Mouse (Mus musculus) kidney, embryonic 16.5 days (tissue): ENCODE results near the gene Gm10197. TPM values are rescaled to one million over a fixed set of nuclear protein-coding genes. Genes with fewer than 3 reads are reported as not detected.
A peak's percentile ranks its signal among the peaks of the same experiment; 100 is the strongest.

Experiments
- ATAC-seq: fragments of 200-750 bp; cut with Nextera tagmentation; 2 replicates; pipeline ENCODE4 v1.8.0; 2017; ENCODE audit warnings: moderate TSS enrichment; ENCODE audit not compliant: low FRiP score, low TSS enrichment
- H3K27ac ChIP-seq: fragments of 300-500 bp; sonication (generic); 2 replicates; pipeline ENCODE4 v1.5.1; 2014; ENCODE audit warnings: low read length
- H3K27me3 ChIP-seq: fragments of 300-500 bp; sonication (generic); 2 replicates; pipeline ENCODE4 v1.6.1; 2014; ENCODE audit warnings: low read length, control low read depth, mixed read lengths; ENCODE audit not compliant: insufficient read depth
- H3K36me3 ChIP-seq: fragments of 300-500 bp; sonication (generic); 2 replicates; pipeline ENCODE4 v1.6.1; 2014; ENCODE audit warnings: low read length, control low read depth, mixed read lengths; ENCODE audit not compliant: insufficient read depth
- H3K4me1 ChIP-seq: fragments of 300-500 bp; sonication (generic); 2 replicates; pipeline ENCODE4 v1.6.1; 2014; ENCODE audit warnings: low read length, control low read depth, mixed read lengths; ENCODE audit not compliant: insufficient read depth
- H3K4me2 ChIP-seq: fragments of 300-500 bp; sonication (generic); replicated peaks from 2 replicates; pipeline ENCODE4 v1.6.1; 2014; ENCODE audit warnings: low read depth, low read length
- H3K4me3 ChIP-seq: fragments of 300-500 bp; sonication (generic); 2 replicates; pipeline ENCODE4 v1.5.1; 2014; ENCODE audit warnings: mild to moderate bottlenecking, low read length
- H3K9ac ChIP-seq: fragments of 300-500 bp; sonication (generic); replicated peaks from 2 replicates; pipeline ENCODE4 v1.6.1; 2014; ENCODE audit warnings: low read length
- H3K9me3 ChIP-seq: fragments of 300-500 bp; sonication (generic); 2 replicates; pipeline ENCODE4 v1.6.1; 2016; ENCODE audit warnings: low read length, control low read depth
- WGBS: fragments of 180-500 bp; shearing (Covaris S2); extraction: QIAGEN DNeasy Blood & Tissue Kit; methylation state at CpG from one replicate; pipeline ENCODE4 v1.1.7; 2014; 5-methylcytosine and 5-hydroxymethylcytosine counted together
- polyA plus RNA-seq: library from polyadenylated mRNA; unstranded; fragments of >200 nt; fragmentation: Nextera tagmentation; extraction: Ambion mirVana; gene quantifications from 2 replicates; pipeline ENCODE4 v1.2.1, GENCODE M21; 2015

The Gm10197 gene
- polyA plus RNA-seq, 1 experiment from 2014 or later: not detected

DNA sequence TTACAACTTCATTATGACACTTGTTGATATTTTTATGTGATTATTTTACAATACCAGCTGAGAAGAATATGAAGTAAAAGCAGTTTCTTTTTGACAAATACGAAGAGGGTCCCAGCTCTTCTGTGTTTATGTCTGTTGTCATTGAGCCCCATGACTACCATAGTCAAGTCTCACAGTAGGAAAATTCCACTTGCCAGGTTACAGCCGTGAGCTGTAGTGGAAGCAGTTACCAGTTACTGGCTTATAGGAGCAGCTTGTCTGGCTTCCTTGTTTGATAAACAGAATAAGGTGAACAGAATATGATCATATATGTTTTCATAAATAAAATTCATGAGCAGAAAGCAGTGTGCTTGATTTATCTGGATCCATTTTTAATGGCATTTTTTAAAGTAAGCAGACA is 7.0 kb downstream of the Gm10197 start:
- H3K4me1 ChIP-seq: peaks cover 29% of the 10 kb centered on the region
- H3K4me3 ChIP-seq: no peak overlapping the region
- H3K36me3 ChIP-seq: peaks cover 7% of the 10 kb centered on the region; the same call in 1 of the 2 replicates
- no peak overlapping the region for H3K9ac ChIP-seq
- H3K27me3 ChIP-seq: no peaks in the 10 kb centered on the region
- no peak overlapping the region for H3K27ac ChIP-seq
- WGBS: 63% methylated on average over 2 of the region's 2 CpGs
- ATAC-seq: no peak
- H3K4me2 ChIP-seq: no peak overlapping the region
- no peaks in the 10 kb centered on the region for H3K9me3 ChIP-seq

- Histone ChIP-seq H3K4me2 (no peak overlapping the region), H3K9ac (no peak overlapping the region), H3K4me3 (no peak overlapping the region), H3K27ac (no peak overlapping the region), H3K4me1 (peaks cover 20% of the 10 kb centered on the region), H3K27me3 (no peaks in the 10 kb centered on the region), H3K36me3 (peaks cover 7% of the 10 kb centered on the region; the same call in 1 of the 2 replicates), H3K9me3 (no peaks in the 10 kb centered on the region)
- 47% methylated on average over 2 of the region's 2 CpGs for WGBS
- no peak for ATAC-seq
Measured at GRCm38 (mm10) chr19:53362967-53363366, 8.6 kb downstream of the Gm10197 start.

- no peak for ATAC-seq
- Histone ChIP-seq H3K27ac (no peak overlapping the region; the same call in 1 of the 2 replicates), H3K4me2 (no peak overlapping the region), H3K27me3 (no peaks in the 10 kb centered on the region), H3K9me3 (no peaks in the 10 kb centered on the region), H3K36me3 (peaks cover 7% of the 10 kb centered on the region; the same call in 1 of the 2 replicates), H3K9ac (no peak overlapping the region), H3K4me3 (no peak overlapping the region), H3K4me1 (peaks cover 9% of the 10 kb centered on the region)
- WGBS: 64% methylated on average over 8 of the region's 8 CpGs
Measured at GRCm38 (mm10) chr19:53360265-53360958, 11.2 kb downstream of the Gm10197 start.

GRCm38 (mm10) chr19:53359160-53360033 is 12.2 kb downstream of the Gm10197 start:
- H3K36me3 ChIP-seq: peaks cover 7% of the 10 kb centered on the region; the same call in 1 of the 2 replicates
- no peaks in the 10 kb centered on the region for H3K9me3 ChIP-seq
- peak overlapping the region; percentile 22; the same call in 1 of the 2 replicates for H3K4me2 ChIP-seq
- peaks cover under 1% of the 10 kb centered on the region; the same call in 1 of the 2 replicates for H3K4me1 ChIP-seq
- 66% methylated on average over 22 of the region's 22 CpGs for WGBS
- H3K27ac ChIP-seq: no peak overlapping the region
- no peaks in the 10 kb centered on the region for H3K27me3 ChIP-seq
- no peak overlapping the region for H3K4me3 ChIP-seq
- H3K9ac ChIP-seq: no peak overlapping the region
- no peak for ATAC-seq

- Histone ChIP-seq H3K9me3 (no peaks in the 10 kb centered on the region), H3K27ac (no peak overlapping the region), H3K4me3 (no peak overlapping the region), H3K9ac (no peak overlapping the region), H3K4me1 (no peaks in the 10 kb centered on the region; the same call in none of the 2 replicates), H3K27me3 (no peaks in the 10 kb centered on the region), H3K36me3 (no peaks in the 10 kb centered on the region; the same call in 1 of the 2 replicates), H3K4me2 (no peak overlapping the region)
- ATAC-seq: no peak
- WGBS: 88% methylated on average over 16 of the region's 16 CpGs
Measured at GRCm38 (mm10) chr19:53355065-53355464, 16.5 kb downstream of the Gm10197 start.

DNA sequence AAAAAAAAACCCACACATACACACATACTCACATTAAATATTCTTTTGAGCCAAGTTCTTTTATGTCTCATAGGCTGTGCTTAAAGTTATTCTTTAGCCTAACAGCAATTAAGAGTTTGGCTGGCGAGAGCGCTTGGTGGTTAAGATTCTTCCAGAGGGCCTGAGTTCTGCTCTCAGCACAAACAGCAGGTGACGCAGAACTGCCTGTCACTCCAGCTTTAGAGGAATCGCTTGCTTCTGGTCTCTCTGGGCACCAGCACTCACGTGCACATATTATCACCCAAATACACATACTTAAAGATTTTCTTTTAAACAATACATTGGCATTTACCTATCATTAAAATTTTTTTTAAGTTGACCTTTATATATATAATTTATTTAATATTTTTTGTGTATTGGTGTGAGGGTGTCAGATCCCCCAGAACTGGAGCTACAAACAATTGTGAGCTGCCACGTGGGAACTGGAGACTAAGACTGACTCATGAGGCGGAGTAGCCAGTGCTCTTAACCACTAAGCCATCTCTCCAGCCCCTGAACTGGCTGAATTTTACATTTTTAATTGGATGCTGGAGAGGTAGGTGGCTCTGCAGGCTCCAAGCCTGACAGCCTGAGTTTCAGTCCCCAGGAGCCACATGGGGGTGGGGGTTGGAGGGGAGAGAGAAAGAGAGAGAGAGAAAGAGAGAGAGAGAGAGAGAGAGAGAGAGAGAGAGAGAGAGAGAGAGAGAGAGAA is 17.1 kb downstream of the Gm10197 start:
- ATAC-seq: no peak
- no peak overlapping the region for H3K27ac ChIP-seq

DNA sequence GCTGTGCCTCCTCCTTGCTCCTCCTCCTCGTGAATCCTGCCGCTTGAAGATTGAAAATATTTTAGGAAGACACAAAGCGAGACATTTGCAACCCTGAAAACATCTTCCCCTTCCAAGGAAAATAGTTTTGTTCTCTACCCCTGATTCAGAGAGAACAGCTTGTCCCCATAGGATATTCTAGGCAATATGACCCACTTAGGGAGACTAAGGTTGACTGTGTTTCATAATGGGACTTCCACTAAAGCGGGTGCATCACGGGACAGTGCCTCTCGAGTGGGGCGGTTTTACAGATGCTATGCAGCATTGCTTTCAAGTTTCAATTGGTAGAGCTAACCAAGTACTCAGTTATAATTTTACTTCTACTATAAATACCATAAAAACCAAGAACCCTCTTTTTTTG is 17.7 kb downstream of the Gm10197 start:
- Histone ChIP-seq H3K4me3 (no peak overlapping the region), H3K27ac (no peak overlapping the region), H3K27me3 (no peaks in the 10 kb centered on the region), H3K9me3 (no peaks in the 10 kb centered on the region), H3K9ac (no peak overlapping the region), H3K4me1 (no peaks in the 10 kb centered on the region; the same call in 1 of the 2 replicates), H3K36me3 (no peaks in the 10 kb centered on the region; the same call in 1 of the 2 replicates), H3K4me2 (no peak overlapping the region)
- WGBS: 86% methylated on average over 7 of the region's 7 CpGs
- ATAC-seq: no peak

More for the DNA sequence above, 17.1 kb downstream of the Gm10197 start:
- 82% methylated on average over 7 of the region's 7 CpGs for WGBS
- Histone ChIP-seq H3K4me1 (no peaks in the 10 kb centered on the region; the same call in none of the 2 replicates), H3K36me3 (no peaks in the 10 kb centered on the region; the same call in 1 of the 2 replicates), H3K9me3 (no peaks in the 10 kb centered on the region), H3K9ac (no peak overlapping the region), H3K27me3 (no peaks in the 10 kb centered on the region), H3K4me2 (no peak overlapping the region), H3K4me3 (no peak overlapping the region)

- 38% methylated on average over 14 of the region's 14 CpGs for WGBS
- ATAC-seq: 0 out of 2 replicates have a peak, but pooled peaks have one; percentile 10
- no peaks in the 10 kb centered on the region for H3K27me3 ChIP-seq
- H3K4me2 ChIP-seq: no peak overlapping the region
- no peak overlapping the region for H3K9ac ChIP-seq
- H3K4me3 ChIP-seq: no peak overlapping the region
- no peaks in the 10 kb centered on the region for H3K36me3 ChIP-seq
- H3K27ac ChIP-seq: no peak overlapping the region
- H3K4me1 ChIP-seq: peaks cover 19% of the 10 kb centered on the region
- H3K9me3 ChIP-seq: no peaks in the 10 kb centered on the region
Measured at GRCm38 (mm10) chr19:53345766-53346165, 25.8 kb downstream of the Gm10197 start.

GRCm38 (mm10) chr19:53344062-53344461 is 27.5 kb downstream of the Gm10197 start:
- H3K4me2 ChIP-seq: no peak overlapping the region; the same call in 1 of the 2 replicates
- H3K9ac ChIP-seq: no peak overlapping the region
- H3K4me3 ChIP-seq: no peak overlapping the region
- WGBS: 61% methylated on average over 16 of the region's 16 CpGs
- H3K9me3 ChIP-seq: no peaks in the 10 kb centered on the region
- H3K27me3 ChIP-seq: no peaks in the 10 kb centered on the region
- ATAC-seq: 0 out of 2 replicates have a peak, but pooled peaks have one; percentile 12
- peaks cover 29% of the 10 kb centered on the region for H3K4me1 ChIP-seq
- H3K36me3 ChIP-seq: no peaks in the 10 kb centered on the region
- H3K27ac ChIP-seq: no peak overlapping the region
